Mouse (Mus musculus): ENCODE measurements around the gene Dnah10.

- TF ChIP-seq TAL1 (IDR thresholded peaks at IDR 0.05; ENCODE audit: low read length) (no peak), GATA1 (IDR thresholded peaks at IDR 0.05; ENCODE audit: low read length) (no peak)
These were observed 115.8 kb downstream of the Dnah10 start for GRCm38 (mm10) chr5:124840669-124841068.
